Mouse (Mus musculus) heart, postnatal 10 days (tissue): ENCODE measurements around the gene Ppa2. TPM values are rescaled to one million over a fixed set of nuclear protein-coding genes. Genes with fewer than 3 reads are reported as not detected.

Source experiments
- DNase-seq, 2 experiments: peaks; one replicate each; pipeline ENCODE4 v3.0.0; 2021
- intact Hi-C: fragments of 180-260 bp; cut with DNase I; formaldehyde crosslinking; loops from one replicate; pipeline ENCODE4 v1.15.1; 2025
- total RNA-seq, 2 experiments: library from RNA; stranded (reverse); gene quantifications; 2 replicates each; pipeline ENCODE4 v1.2.3; 2021

The Ppa2 gene
- 100 to 1,000 TPM; 105 to 116 TPM for total RNA-seq

DNA sequence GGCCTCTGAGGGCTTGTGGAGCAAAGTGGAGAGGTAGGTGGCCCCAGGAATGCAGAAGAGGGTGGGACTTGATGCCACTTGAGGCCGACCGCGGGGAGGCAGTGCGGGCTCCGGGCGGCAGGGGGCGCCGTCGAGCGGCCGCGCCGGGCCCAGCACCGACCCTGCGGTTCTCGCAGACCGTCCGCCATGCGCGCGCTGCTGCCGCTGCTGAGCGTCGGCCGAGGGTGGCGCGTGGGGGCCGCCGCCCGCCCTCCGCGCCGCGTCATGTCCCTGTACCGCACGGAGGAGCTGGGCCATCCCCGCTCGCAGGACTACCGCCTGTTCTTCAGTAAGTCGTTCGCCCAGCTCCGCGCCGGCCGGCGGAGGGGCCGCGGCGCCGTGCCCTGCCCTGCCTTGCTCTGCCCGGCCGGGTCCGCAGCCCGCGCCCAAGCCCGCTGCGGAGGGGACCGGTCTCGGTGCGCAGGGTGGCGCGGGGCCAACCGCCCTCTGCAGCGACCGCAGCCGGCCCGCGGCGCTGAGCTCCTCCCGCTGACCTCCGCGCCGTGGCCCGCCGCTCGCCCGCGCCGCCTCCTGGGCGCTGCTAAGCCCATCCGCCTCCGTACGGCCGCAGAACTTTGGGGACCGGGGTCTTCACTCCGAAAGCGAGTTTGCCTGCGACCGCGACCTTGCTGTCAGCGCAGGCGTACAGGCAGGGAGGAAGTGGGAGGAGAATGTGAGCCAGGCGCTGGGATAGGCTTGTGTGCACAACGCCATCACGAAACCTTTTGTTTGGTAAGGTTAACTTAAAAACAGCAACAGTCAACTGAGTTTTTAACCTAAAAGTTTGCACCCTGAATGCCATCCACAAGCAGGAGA, at the start of gene Ppa2:
Gene Ppa2 (plus strand): TSS at position 157 of the 855 bp plus-strand sequence.
- intact Hi-C loops = loop anchor here (5.0 kb wide), 3 partner anchors 232 to 1317 kb away; no protein-coding TSS in a partner anchor
- DNase-seq = peak; percentile 90

- peak; percentile 68 to 88 for DNase-seq
- intact Hi-C loops = loop anchor here (2.0 to 10.0 kb wide), 3 partner anchors 157 to 525 kb away; no protein-coding TSS in a partner anchor
Measured at GRCm38 (mm10) chr3:133271887-133272286, 38.0 kb upstream of the Ppa2 start.

- no peak for DNase-seq
Measured at GRCm38 (mm10) chr3:133284587-133284986, 25.3 kb upstream of the Ppa2 start.

DNA sequence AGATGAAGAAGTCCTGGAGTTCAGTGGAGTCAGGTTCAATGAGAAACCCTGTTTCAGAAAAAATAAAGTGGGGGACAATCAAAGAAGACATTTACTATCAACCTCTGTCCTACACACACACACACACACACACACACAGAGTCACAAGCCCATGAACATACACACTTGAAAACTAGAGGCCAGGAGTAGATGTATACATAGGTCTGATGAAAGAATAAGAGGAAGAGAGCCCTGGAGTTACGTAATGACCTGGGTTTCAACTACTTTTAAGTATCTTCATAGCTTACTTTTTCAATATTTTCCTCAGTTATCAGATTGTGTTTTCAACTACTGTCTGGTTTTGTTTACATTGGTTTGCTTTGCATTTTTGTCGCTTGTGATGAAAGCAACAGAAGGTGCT, 21.1 kb upstream of the Ppa2 start:
- intact Hi-C loops = no loop called here
- DNase-seq = no peak

More at GRCm38 (mm10) chr3:133284587-133284986, 25.3 kb upstream of the Ppa2 start:
- intact Hi-C loops = no loop called here

DNA sequence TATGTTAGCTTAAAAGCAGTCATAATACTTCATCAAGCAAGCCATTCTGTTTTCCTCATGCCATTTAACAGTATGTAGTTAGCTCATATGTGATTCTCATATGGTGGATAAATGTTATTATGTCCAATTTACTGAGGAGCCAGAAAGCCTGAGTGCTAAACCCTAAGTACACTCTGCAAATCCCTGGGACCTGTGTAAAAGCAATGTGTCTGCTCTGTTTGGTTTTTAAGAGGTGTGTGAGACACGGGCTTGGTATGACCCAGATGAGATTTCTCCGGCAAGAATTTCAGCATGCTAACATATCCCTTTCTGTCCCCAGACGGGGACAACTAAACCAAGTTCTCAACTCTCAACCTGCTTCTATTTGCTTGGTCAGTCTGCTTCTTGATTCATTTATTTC, 5.6 kb upstream of the Ppa2 start:
- intact Hi-C loops = no loop called here
- no peak for DNase-seq

GRCm38 (mm10) chr3:133308361-133308760, 1.5 kb upstream of the Ppa2 start:
- intact Hi-C loops = no loop called here
- DNase-seq = no peak

GRCm38 (mm10) chr3:133309359-133309758, 551 bp upstream of the Ppa2 start:
- no peak for DNase-seq
- intact Hi-C loops = no loop called here

- intact Hi-C loops = loop anchor here (5.0 kb wide), 3 partner anchors 232 to 1317 kb away; no protein-coding TSS in a partner anchor
- no peak for DNase-seq
Measured at GRCm38 (mm10) chr3:133310809-133311179, 884 bp downstream of the Ppa2 start.

DNA sequence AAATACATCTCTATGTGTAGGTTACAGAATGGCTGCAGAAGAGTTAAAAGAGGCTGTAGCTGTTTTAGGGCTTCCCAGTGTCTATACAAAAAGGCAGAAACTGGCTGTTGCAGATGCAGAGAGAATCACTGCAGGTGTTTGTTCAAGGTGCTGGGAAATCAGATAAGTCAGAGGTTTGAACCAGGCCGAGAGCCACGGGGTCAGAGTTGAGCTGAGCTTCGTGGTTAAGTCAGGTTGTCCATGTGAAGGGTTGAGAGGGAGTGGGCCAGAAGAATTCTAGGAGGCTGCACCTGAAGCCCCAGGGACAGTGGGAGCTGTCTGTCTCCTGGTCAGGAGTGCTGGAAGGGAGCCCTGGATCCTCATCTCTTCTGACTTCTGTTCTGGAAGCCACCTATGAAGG, 2.4 kb downstream of the Ppa2 start:
- intact Hi-C loops = loop anchor here (5.0 kb wide), 3 partner anchors 230 to 1315 kb away; no protein-coding TSS in a partner anchor
- DNase-seq = no peak

DNA sequence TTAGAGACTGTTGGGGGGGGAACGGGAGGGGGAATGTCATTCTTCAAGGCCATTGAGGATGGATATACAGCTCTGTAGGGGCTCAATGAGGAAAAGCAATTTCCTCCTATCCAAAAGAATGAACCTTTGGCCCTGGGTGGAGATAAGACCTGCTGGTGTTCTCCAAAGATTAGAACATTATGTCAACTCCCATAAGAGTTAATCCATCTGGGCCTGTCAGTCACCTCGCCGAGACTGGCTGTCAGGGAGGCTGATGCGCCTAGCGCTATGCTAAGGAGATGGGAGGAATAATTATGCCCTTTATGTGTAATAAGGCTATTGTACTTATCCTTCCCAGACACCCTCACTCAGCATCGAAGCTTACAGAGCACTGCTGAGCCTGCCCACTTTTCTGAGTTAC, 2.9 kb downstream of the Ppa2 start:
- intact Hi-C loops = loop anchor here (5.0 kb wide), 3 partner anchors 229 to 1314 kb away; no protein-coding TSS in a partner anchor
- DNase-seq = no peak

DNA sequence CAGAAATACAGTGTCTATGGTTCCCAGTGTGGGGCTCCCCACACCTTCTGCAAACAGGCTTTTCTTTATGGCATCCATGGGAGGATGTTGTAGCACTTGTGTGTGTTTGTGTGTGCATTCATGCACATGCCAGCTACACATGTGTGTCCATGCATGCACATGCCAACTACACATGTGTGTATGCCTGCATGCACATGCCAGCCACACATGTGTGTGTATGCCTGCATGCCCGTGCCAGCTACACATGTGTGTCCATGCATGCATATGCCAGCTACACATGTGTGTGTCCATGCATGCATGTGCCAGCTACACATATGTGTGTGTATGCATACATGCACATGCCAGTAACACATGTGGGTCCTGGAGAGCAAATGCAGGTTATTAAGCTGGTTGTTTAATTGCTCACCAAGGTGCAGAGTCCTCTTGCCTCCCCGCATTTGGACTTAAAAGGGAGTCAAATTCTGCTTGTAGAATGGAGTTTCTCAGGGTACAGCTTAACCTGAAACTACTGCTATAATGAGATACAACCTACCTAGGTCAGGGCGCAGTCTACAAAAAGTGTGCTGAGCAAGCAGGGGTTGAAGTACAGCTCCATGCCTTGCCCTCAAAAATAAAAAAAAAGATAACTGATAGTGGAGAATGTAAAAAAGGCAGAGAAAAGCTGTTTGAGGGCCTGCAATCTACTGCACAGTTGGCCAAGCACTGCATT, 3.7 kb downstream of the Ppa2 start:
- intact Hi-C loops = loop anchor here (5.0 kb wide), 3 partner anchors 229 to 1314 kb away; no protein-coding TSS in a partner anchor
- DNase-seq = no peak

GRCm38 (mm10) chr3:133314475-133314874, 4.6 kb downstream of the Ppa2 start:
- DNase-seq = peak; percentile 72 to 88
- intact Hi-C loops = loop anchor here (5.0 kb wide), 3 partner anchors 228 to 1313 kb away; no protein-coding TSS in a partner anchor

- intact Hi-C loops = no loop called here
Measured at GRCm38 (mm10) chr3:133315011-133315410, 5.1 kb downstream of the Ppa2 start.

GRCm38 (mm10) chr3:133315647-133316046, 5.7 kb downstream of the Ppa2 start:
- intact Hi-C loops = no loop called here
- no peak for DNase-seq

More at GRCm38 (mm10) chr3:133315011-133315410, 5.1 kb downstream of the Ppa2 start:
- DNase-seq = no peak

DNA sequence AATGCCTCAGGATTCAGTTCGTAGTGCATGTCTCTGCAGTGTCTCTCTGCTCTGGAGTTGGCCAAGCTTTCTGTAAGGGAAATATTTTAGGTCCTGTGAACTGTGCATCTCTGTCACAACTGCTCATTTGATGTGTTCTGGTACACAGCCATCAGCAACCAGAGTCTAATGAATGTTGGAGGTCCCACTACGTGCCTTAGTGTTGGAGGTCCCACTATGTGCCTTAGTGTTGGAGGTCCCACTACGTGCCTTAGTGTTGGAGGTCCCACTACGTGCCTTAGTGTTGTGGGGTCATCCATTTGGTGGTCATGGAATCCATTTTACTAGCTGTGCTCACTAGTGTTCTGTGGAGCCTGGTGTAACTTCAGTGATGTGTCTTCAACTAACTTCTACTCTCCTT, 7.9 kb downstream of the Ppa2 start:
- no peak for DNase-seq
- intact Hi-C loops = no loop called here

DNA sequence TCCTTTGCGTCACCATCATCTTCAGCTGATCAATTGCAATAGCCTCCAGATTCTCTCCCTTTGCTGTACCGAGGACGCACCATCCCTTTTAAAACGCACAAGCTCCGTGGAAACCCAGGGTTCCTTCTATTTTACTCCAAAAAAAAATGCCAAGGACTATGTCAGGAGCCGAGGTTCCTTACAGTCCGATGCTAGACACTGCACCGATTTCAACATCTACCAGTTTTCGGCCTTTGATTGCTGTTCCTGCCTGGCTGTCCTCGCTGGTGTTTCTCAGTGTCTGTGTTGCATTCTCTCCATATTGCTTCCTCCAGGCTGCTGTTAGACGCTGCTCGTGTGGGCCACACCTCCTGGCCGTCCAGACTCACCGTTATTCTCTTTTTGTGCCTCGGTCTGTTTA, 8.7 kb downstream of the Ppa2 start:
- DNase-seq = no peak
- intact Hi-C loops = no loop called here

DNA sequence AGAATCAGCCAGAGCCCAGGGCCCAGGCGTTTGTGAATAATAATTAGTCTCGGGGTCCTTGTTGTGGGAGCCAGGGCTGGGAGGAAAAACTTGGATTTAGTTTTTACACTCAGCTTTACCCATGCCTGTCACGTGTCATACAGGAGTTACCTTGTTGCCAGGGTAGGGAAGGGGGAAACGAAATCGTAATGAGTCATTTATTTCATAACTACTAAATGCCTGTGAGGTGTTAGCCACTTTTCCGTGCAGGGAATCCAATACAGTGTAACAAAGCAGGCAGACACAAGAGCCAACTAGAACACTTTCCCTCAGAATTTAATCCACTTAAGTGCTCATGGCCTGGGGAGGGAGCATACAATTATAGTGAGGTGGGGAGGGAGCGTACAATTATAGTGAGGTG, 9.9 kb downstream of the Ppa2 start:
- no peak for DNase-seq
- intact Hi-C loops = loop anchor here (10.0 kb wide), 1 partner anchor 365 kb away; no protein-coding TSS in a partner anchor

GRCm38 (mm10) chr3:133320313-133320712, 10.4 kb downstream of the Ppa2 start:
- no peak for DNase-seq
- intact Hi-C loops = loop anchor here (10.0 kb wide), 1 partner anchor 364 kb away; no protein-coding TSS in a partner anchor

GRCm38 (mm10) chr3:133321928-133322327, 12.0 kb downstream of the Ppa2 start:
- intact Hi-C loops = loop anchor here (10.0 kb wide), 1 partner anchor 363 kb away; no protein-coding TSS in a partner anchor
- no peak for DNase-seq

DNA sequence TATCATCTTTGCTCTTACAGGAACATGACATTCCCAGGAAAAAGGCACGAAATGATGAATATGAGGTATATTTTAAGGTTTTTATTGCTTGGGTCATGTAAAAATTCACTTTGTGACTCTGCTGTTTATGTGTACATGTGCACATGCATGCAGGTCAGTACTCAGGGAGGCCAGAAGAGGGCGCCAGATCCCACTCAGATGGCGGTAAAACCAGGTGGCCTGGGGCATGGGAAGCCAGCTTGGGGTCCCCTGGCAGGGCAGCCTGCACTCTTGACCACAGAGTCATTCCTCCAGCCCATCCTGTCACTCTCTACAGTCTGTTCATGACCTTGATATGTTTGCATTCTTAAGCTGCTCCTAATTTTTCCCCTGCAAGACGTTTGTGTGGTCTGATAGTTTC, 12.6 kb downstream of the Ppa2 start:
- intact Hi-C loops = loop anchor here (10.0 kb wide), 1 partner anchor 362 kb away; no protein-coding TSS in a partner anchor
- DNase-seq = no peak

- intact Hi-C loops = loop anchor here (10.0 kb wide), 1 partner anchor 360 kb away; no protein-coding TSS in a partner anchor
- no peak for DNase-seq
Measured at GRCm38 (mm10) chr3:133325135-133325534, 15.2 kb downstream of the Ppa2 start.
